Mouse (Mus musculus) heart, postnatal 10 days (tissue): Measurements from ENCODE around the gene Olfr473. TPM values are rescaled to one million over a fixed set of nuclear protein-coding genes. Genes with fewer than 3 reads are reported as not detected.
"Not testable (repeated sequence)": the region's sequence is repeated elsewhere in the genome, so short reads cannot be mapped to it uniquely, and the experiment has no call there.

Experiments used
- DNase-seq, 2 experiments: peaks; one replicate each; pipeline ENCODE4 v3.0.0; 2021
- intact Hi-C: fragments of 180-260 bp; cut with DNase I; formaldehyde crosslinking; loops from one replicate; pipeline ENCODE4 v1.15.1; 2025
- total RNA-seq, 2 experiments: library from RNA; stranded (reverse); gene quantifications; 2 replicates each; pipeline ENCODE4 v1.2.3; 2021

The Olfr473 gene
- not detected for total RNA-seq

GRCm38 (mm10) chr7:107930146-107930545 lies at the start of gene Olfr473:
Gene Olfr473, plus strand, starts transcription at chr7:107930446.
- DNase-seq: no peak
- intact Hi-C loops: no loop called here

DNA sequence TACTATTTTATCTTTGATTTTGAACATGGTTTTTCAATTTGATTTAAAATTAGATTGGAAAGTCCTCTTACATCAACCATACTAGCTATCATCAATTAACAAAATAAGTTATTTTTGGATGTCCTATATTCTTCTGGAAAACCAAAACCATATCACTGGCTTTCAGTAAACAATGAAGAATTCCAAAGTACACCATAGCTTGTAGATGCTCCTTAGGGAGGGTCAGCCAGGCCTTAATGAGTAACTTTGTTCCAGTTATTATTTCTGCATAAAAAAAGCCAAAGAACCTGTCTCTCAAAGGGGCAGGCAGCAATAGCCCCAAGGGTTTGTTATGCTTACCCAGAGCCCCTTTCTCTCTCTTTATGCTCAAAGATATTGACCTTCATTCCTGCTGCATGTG lies 32.6 kb upstream of the Olfr473 start, which contains the start of gene Olfr472:
Olfr472 (plus strand) TSS at position 301 of the 400 bp plus-strand sequence.
- intact Hi-C loops: no loop called here
- DNase-seq: no peak

- not testable (repeated sequence) for DNase-seq
Measured at GRCm38 (mm10) chr7:107952539-107952938, 22.3 kb downstream of the Olfr473 start.

DNA sequence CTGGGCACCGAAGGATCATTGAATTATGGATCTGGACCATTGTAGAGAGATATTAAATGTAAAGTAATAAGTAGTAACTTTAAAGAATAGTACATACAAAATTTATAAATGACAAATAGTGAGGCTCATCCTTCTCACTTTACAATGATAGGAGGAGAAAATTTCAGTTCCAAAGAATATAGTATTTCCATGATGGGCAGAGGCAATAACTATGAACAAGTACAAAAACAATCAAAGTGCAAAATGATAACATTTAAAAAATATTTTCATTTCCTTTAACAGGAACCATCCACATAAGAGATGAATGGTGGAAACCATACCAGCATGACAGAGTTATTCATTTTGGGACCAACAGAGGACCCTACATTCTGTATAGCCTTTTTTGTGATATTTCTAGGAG lies 24.1 kb downstream of the Olfr473 start, which contains the start of gene Olfr474:
Olfr474 (plus strand) TSS at position 301 of the 400 bp plus-strand sequence.
- intact Hi-C loops: no loop called here
- no peak for DNase-seq

More at GRCm38 (mm10) chr7:107952539-107952938, 22.3 kb downstream of the Olfr473 start:
- intact Hi-C loops: not testable (repeated sequence)

- no peak for DNase-seq
- intact Hi-C loops: no loop called here
Measured at GRCm38 (mm10) chr7:107964503-107964902, 34.3 kb downstream of the Olfr473 start, which contains the start of gene Olfr476. Gene Olfr476, plus strand, starts transcription at chr7:107964803.

Other genes with a start within 250 kb of the Olfr473 start
- not detected for gene Cyb5r2, start 172.4 kb upstream of the Olfr473 start, total RNA-seq
- gene Ovch2, start 129.2 kb upstream of the Olfr473 start, total RNA-seq: not detected
- gene Olfr467, start 118.2 kb upstream of the Olfr473 start, total RNA-seq: not detected
- not detected for gene Olfr469, start 104.9 kb upstream of the Olfr473 start, total RNA-seq
- gene Olfr470, start 83.0 kb upstream of the Olfr473 start, total RNA-seq: not detected
- not detected for gene Olfr472, start 32.5 kb upstream of the Olfr473 start, total RNA-seq
- not detected for gene Olfr474, start 24.2 kb downstream of the Olfr473 start, total RNA-seq
- gene Olfr476, start 34.4 kb downstream of the Olfr473 start, total RNA-seq: not detected
- not detected for gene Olfr477, start 56.2 kb downstream of the Olfr473 start, total RNA-seq
- gene Olfr478, start 103.5 kb downstream of the Olfr473 start, total RNA-seq: not detected
- gene Olfr479, start 120.2 kb downstream of the Olfr473 start, total RNA-seq: not detected
- gene Olfr480, start 136.9 kb downstream of the Olfr473 start, total RNA-seq: not detected
- not detected for gene Olfr481, start 149.4 kb downstream of the Olfr473 start, total RNA-seq
- gene Olfr482, start 167.1 kb downstream of the Olfr473 start, total RNA-seq: under 1 TPM; 0.82 to 0.89 TPM
- not detected for gene Olfr483, start 170.4 kb downstream of the Olfr473 start, total RNA-seq
- gene Olfr484, start 197.0 kb downstream of the Olfr473 start, total RNA-seq: not detected
- not detected for gene Olfr485, start 229.4 kb downstream of the Olfr473 start, total RNA-seq
- not detected for gene Olfr486, start 242.3 kb downstream of the Olfr473 start, total RNA-seq